Mouse (Mus musculus) spleen, adult 2 months (tissue): ENCODE measurements around the gene Gm17571.

Experiments used
- CTCF ChIP-seq: fragments of 200-500 bp; IDR thresholded peaks from 2 replicates; pipeline ENCODE4 v1.5.1; 2011; ENCODE audit warnings: mild to moderate bottlenecking, inconsistent platforms; ENCODE audit not compliant: insufficient read depth, insufficient read length, insufficient replicate concordance; ENCODE audit errors: extremely low read depth
- POLR2A ChIP-seq: fragments of 200-500 bp; IDR thresholded peaks from 2 replicates; pipeline ENCODE4 v1.6.1; 2011; ENCODE audit warnings: low read depth, low read length, inconsistent platforms

- TF ChIP-seq CTCF (no peak), POLR2A (no peak)
These were observed 14.4 kb upstream of the Gm17571 start for GRCm38 (mm10) chr9:13460926-13461325.
